Mouse (Mus musculus) CH12.LX (cell line): ENCODE measurements at regions not wholly inside any gene's neighbourhood (a gene's known extent, or its start where the extent isn't known, plus 50 kb on each side); places are given as distances from the start of the nearest gene placed in this dataset.

ENCODE experiments used
- CTCF ChIP-seq, 2 experiments: IDR thresholded peaks in 1 of 2; conservative IDR thresholded peaks in 1 of 2; 2 replicates each; pipeline ENCODE4 v1.5.1; 2011 to 2012; ENCODE audit warnings: low read depth in 2 of 2, low read length in 2 of 2, improper control_type of control experiment in 1 of 2, inconsistent platforms in 1 of 2, mild to moderate bottlenecking in 1 of 2, moderate library complexity in 1 of 2
- E2F4 ChIP-seq: IDR thresholded peaks from 2 replicates; pipeline ENCODE4 v1.6.1; 2011; ENCODE audit warnings: low read depth, low read length, improper control_type of control experiment; ENCODE audit not compliant: insufficient replicate concordance
- KAT2A ChIP-seq: IDR thresholded peaks from 2 replicates; pipeline ENCODE4 v1.6.1; 2012; ENCODE audit warnings: low read length, improper control_type of control experiment, inconsistent platforms; ENCODE audit not compliant: insufficient replicate concordance
- POLR2A ChIP-seq: IDR thresholded peaks from 2 replicates; pipeline ENCODE4 v1.6.1; 2011; ENCODE audit warnings: low read depth, mild to moderate bottlenecking, improper control_type of control experiment, low read length
- USF1 ChIP-seq: IDR thresholded peaks from 2 replicates; pipeline ENCODE4 v1.6.1; 2014; ENCODE audit warnings: low read depth, mild to moderate bottlenecking, inconsistent platforms, low read length, improper control_type of control experiment

DNA sequence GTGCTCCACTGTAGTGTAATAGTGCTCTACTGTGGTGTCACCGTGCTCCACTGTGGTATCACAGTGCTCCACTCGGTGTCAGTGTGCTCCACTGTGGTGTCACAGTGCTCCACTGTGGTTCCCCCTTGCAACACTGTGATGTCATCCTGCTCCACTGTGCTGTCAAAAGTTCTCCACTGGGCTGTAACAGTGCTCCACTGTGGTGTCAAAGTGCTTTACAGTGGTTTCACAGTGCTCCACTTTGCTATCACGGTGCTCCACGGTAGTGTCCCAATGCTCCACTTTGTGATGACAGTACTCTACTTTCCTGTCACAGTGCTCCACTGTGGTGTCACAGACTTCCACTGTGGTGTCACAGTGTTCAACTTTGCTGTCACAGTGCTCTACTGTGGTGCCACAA lies 79.4 kb upstream of the Trpm1 start:
- no peak for TF ChIP-seq USF1
- TF ChIP-seq CTCF (conservative IDR thresholded peaks at IDR 0.05 in 1 of 2, IDR thresholded peaks at IDR 0.05 in 1 of 2; ENCODE audit: low read depth in 2 of 2, low read length in 2 of 2) = no peak
- no peak for TF ChIP-seq POLR2A
- TF ChIP-seq KAT2A = no peak
- no peak for TF ChIP-seq E2F4
